Mouse (Mus musculus): ENCODE measurements around the gene Gba2. TPM values are rescaled to one million over a fixed set of nuclear protein-coding genes. Genes with fewer than 3 reads are reported as not detected.
A peak's percentile ranks its signal among the peaks of the same experiment; 100 is the strongest.
"Not testable (repeated sequence)": the region's sequence is repeated elsewhere in the genome, so short reads cannot be mapped to it uniquely, and the experiment has no call there.

Gba2 gene
- 13.7 and 15.4 TPM in 2 replicates for polyA plus RNA-seq (2015; fragmentation: Nextera tagmentation; extraction: Ambion mirVana)

- Histone ChIP-seq H3K27me3 (replicated peaks) (no peaks in the 10 kb centered on the region), H3K4me2 (replicated peaks) (peak within 1 kb of the TSS; percentile 94), H3K4me3 (replicated peaks) (peak within 1 kb of the TSS; percentile 84), H3K36me3 (peaks cover 17% of the 10 kb centered on the region), H3K27ac (peak within 1 kb of the TSS; percentile 94), H3K4me1 (replicated peaks) (peaks cover 28% of the 10 kb centered on the region), H3K9me3 (no peaks in the 10 kb centered on the region), H3K9ac (peak within 1 kb of the TSS; percentile 87)
- ATAC-seq: peak; percentile 97
- WGBS: under 1% methylated on average over 75 of the region's 76 CpGs
Measured at GRCm38 (mm10) chr4:43578376-43579204, at the start of gene Gba2, which contains the start of gene Rgp1. TSS of gene Gba2 (minus strand) at chr4:43578873. TSS of gene Rgp1 (plus strand) at chr4:43578715.

GRCm38 (mm10) chr4:43620146-43620778 is 41.6 kb upstream of the Gba2 start:
- Histone ChIP-seq H3K9me3 (peaks cover 5% of the 10 kb centered on the region; the same call in 1 of the 2 replicates), H3K9ac (no peak overlapping the region), H3K27me3 (replicated peaks) (no peaks in the 10 kb centered on the region), H3K4me2 (replicated peaks) (no peak overlapping the region), H3K27ac (no peak overlapping the region), H3K36me3 (no peaks in the 10 kb centered on the region), H3K4me1 (replicated peaks) (no peaks in the 10 kb centered on the region), H3K4me3 (replicated peaks) (no peak overlapping the region)
- 87% methylated on average over 4 of the region's 4 CpGs for WGBS
- ATAC-seq: no peak

DNA sequence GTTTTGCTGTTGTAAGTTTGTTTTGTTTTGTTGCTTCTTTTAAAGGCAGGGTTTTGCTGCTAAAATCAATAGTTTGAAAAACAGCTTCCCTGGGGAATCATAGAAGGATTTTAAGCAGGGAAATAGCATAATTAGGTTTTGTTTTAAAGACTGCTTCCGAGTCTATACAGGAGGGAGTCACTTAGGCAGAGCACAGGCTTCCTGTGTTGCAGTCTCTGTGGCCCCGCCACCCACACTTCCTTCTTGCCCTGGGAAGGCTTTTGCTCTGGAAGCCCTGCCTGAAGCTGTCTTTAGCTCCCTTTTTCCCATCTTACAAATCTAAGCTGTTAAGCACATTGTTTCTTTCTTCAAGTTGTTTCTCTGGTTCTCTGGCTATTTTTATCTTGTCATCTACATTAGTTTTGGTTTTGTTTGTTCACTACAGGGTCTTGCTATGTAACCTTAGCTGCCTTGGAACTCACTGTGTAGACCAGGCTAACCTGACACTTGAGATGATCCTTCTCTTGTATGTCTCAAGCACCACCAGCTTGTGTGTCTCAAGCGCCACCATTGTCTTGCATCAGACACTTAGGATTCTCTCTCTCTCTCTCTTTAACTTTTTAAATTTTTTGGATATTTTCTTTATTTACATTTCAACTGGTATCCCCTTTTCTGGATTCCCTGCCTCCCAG is 34.5 kb upstream of the Gba2 start:
- no peak for ATAC-seq
- Histone ChIP-seq H3K27me3 (replicated peaks) (no peaks in the 10 kb centered on the region), H3K4me3 (replicated peaks) (no peak overlapping the region), H3K27ac (no peak overlapping the region), H3K4me2 (replicated peaks) (no peak overlapping the region), H3K36me3 (no peaks in the 10 kb centered on the region), H3K4me1 (replicated peaks) (no peaks in the 10 kb centered on the region), H3K9ac (no peak overlapping the region), H3K9me3 (no peaks in the 10 kb centered on the region)
- WGBS: 52% methylated on average over 3 of the region's 3 CpGs

GRCm38 (mm10) chr4:43612534-43612933 is 33.9 kb upstream of the Gba2 start:
- whole genome bisulfite sequencing: 63% methylated on average over 10 of the region's 10 CpGs
- no peak for ATAC-seq
- H3K27me3 ChIP-seq (replicated peaks): no peaks in the 10 kb centered on the region
- H3K9ac ChIP-seq: no peak overlapping the region
- no peak overlapping the region for H3K4me3 ChIP-seq (replicated peaks)
- no peak overlapping the region for H3K4me2 ChIP-seq (replicated peaks)
- H3K36me3 ChIP-seq: no peaks in the 10 kb centered on the region
- no peak overlapping the region for H3K27ac ChIP-seq
- no peaks in the 10 kb centered on the region for H3K9me3 ChIP-seq
- no peaks in the 10 kb centered on the region for H3K4me1 ChIP-seq (replicated peaks)

GRCm38 (mm10) chr4:43604751-43605685 is 26.3 kb upstream of the Gba2 start:
- WGBS: 62% methylated on average over 9 of the region's 9 CpGs
- peak; percentile 55; the same call in 1 of the 2 replicates for ATAC-seq
- no peaks in the 10 kb centered on the region for H3K36me3 ChIP-seq
- H3K9ac ChIP-seq: no peak overlapping the region
- H3K4me2 ChIP-seq (replicated peaks): no peak overlapping the region
- no peak overlapping the region for H3K4me3 ChIP-seq (replicated peaks)
- no peaks in the 10 kb centered on the region for H3K9me3 ChIP-seq
- H3K4me1 ChIP-seq (replicated peaks): no peaks in the 10 kb centered on the region
- no peak overlapping the region for H3K27ac ChIP-seq
- no peaks in the 10 kb centered on the region for H3K27me3 ChIP-seq (replicated peaks)

DNA sequence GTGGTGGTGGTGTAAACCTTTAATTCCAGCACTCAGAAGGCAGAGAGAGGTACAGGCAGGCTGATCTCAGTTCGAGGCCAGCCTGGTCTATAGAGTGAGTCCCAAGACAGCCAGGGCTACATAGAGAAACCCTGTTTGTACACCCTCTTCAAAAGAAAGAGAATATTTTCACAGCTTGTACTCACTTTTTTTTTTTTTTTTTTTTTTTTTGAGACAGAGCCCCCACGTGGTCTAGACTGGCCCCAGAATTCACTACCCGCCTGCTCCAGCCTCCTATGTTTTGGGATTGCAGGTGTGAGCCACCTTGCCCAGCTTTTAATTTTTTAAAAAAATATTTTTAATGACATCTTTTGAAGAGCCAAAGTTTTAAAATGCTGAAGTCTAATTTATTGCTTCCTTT is 25.4 kb upstream of the Gba2 start:
- no peaks in the 10 kb centered on the region for H3K36me3 ChIP-seq
- H3K4me3 ChIP-seq (replicated peaks): no peak overlapping the region
- no peaks in the 10 kb centered on the region for H3K27me3 ChIP-seq (replicated peaks)
- WGBS: 69% methylated on average over 3 of the region's 3 CpGs
- no peak overlapping the region for H3K27ac ChIP-seq
- no peak for ATAC-seq
- no peaks in the 10 kb centered on the region for H3K4me1 ChIP-seq (replicated peaks)
- no peaks in the 10 kb centered on the region for H3K9me3 ChIP-seq
- H3K9ac ChIP-seq: no peak overlapping the region
- H3K4me2 ChIP-seq (replicated peaks): no peak overlapping the region

- ATAC-seq: no peak
- no peak overlapping the region for H3K9ac ChIP-seq
- no peak overlapping the region for H3K4me2 ChIP-seq (replicated peaks)
- no peak overlapping the region for H3K27ac ChIP-seq
- 79% methylated on average over 9 of the region's 9 CpGs for WGBS
- H3K27me3 ChIP-seq (replicated peaks): no peaks in the 10 kb centered on the region
- no peaks in the 10 kb centered on the region for H3K4me1 ChIP-seq (replicated peaks)
- H3K4me3 ChIP-seq (replicated peaks): no peak overlapping the region
- no peaks in the 10 kb centered on the region for H3K36me3 ChIP-seq
- H3K9me3 ChIP-seq: no peaks in the 10 kb centered on the region
Measured at GRCm38 (mm10) chr4:43600195-43600934, 21.7 kb upstream of the Gba2 start.

DNA sequence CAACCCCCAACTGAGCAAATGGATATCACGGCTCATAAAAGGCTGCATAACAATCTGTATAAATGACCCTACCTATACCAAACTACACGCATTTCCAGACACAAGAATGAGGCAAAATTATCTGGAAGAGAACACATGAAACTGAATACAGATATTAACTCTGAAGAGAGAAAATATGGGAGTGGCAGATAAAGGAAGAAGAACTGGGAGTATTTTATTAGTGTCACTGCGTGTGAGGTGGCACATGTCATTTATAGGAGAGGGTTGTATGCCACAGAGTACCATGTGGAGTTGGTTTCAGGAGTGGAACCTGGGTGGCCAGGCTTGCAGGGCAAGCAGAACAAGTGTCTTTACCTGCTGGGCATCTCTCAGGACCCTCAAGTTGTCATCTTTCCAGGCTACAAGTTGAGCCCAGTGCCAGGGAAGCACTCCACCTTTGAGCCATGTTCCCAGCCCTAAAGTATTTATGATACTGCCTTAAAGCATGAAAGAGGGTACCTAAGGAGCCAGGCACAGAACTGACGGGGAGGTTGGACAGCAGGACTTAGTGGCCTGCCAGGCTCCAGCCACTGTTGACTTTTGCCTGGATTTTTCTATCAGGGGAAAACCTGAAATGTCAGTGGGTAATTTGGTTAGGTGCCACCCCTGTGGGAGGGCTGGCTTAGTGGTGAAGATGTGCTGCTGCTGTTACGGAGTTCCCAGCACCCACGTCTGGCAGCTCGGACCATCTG is 20.1 kb upstream of the Gba2 start:
- Histone ChIP-seq H3K9ac (no peak overlapping the region), H3K4me1 (replicated peaks) (no peaks in the 10 kb centered on the region), H3K4me2 (replicated peaks) (no peak overlapping the region), H3K27ac (no peak overlapping the region), H3K4me3 (replicated peaks) (no peak overlapping the region), H3K36me3 (no peaks in the 10 kb centered on the region), H3K9me3 (no peaks in the 10 kb centered on the region), H3K27me3 (replicated peaks) (no peaks in the 10 kb centered on the region)
- 78% methylated on average over 7 of the region's 7 CpGs for WGBS
- ATAC-seq: no peak

DNA sequence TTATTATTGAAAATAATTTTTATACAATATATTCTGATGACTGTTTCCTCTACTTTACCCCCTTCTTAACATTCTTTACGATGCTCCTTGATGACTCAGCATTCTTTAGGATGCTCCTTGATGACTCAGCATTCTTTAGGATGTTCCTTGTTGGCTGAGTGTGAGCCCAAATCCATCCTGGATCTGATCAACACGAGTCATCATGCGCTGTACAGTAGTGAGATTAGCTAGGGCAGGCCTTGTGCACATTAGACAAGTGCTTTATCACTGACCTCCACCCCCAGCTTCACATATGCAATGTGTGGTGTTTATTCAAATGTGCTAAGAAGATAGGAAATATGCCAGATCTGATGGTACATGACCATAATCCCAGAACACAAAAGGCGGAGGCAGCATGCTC is 19.5 kb upstream of the Gba2 start:
- Histone ChIP-seq H3K27me3 (replicated peaks) (no peaks in the 10 kb centered on the region), H3K36me3 (no peaks in the 10 kb centered on the region), H3K4me1 (replicated peaks) (no peaks in the 10 kb centered on the region), H3K27ac (no peak overlapping the region), H3K4me3 (replicated peaks) (no peak overlapping the region), H3K4me2 (replicated peaks) (no peak overlapping the region), H3K9ac (no peak overlapping the region), H3K9me3 (no peaks in the 10 kb centered on the region)
- ATAC-seq: peak; percentile 36; the same call in 1 of the 2 replicates
- WGBS: 80% methylated on average over 4 of the region's 4 CpGs

GRCm38 (mm10) chr4:43596597-43596996 is 17.9 kb upstream of the Gba2 start:
- H3K4me2 ChIP-seq (replicated peaks); H3K4me1 ChIP-seq (replicated peaks); H3K4me3 ChIP-seq (replicated peaks); H3K36me3 ChIP-seq; H3K27me3 ChIP-seq (replicated peaks); H3K9me3 ChIP-seq; H3K9ac ChIP-seq; ATAC-seq; H3K27ac ChIP-seq: not testable (repeated sequence)
- WGBS: 87% methylated on average over 2 of the region's 2 CpGs

- 40% methylated on average over 3 of the region's 3 CpGs for WGBS
- no peaks in the 10 kb centered on the region for H3K4me1 ChIP-seq (replicated peaks)
- no peak overlapping the region for H3K9ac ChIP-seq
- no peaks in the 10 kb centered on the region for H3K36me3 ChIP-seq
- 0 out of 2 replicates have a peak, but pooled peaks have one; percentile 36 for ATAC-seq
- no peak overlapping the region for H3K4me2 ChIP-seq (replicated peaks)
- H3K27ac ChIP-seq: no peak overlapping the region
- no peak overlapping the region for H3K4me3 ChIP-seq (replicated peaks)
- H3K27me3 ChIP-seq (replicated peaks): no peaks in the 10 kb centered on the region
- no peaks in the 10 kb centered on the region for H3K9me3 ChIP-seq
Measured at GRCm38 (mm10) chr4:43593453-43593852, 14.8 kb upstream of the Gba2 start.

Data from intestine, embryonic 15.5 days (tissue).